In the genomic region with DNA sequence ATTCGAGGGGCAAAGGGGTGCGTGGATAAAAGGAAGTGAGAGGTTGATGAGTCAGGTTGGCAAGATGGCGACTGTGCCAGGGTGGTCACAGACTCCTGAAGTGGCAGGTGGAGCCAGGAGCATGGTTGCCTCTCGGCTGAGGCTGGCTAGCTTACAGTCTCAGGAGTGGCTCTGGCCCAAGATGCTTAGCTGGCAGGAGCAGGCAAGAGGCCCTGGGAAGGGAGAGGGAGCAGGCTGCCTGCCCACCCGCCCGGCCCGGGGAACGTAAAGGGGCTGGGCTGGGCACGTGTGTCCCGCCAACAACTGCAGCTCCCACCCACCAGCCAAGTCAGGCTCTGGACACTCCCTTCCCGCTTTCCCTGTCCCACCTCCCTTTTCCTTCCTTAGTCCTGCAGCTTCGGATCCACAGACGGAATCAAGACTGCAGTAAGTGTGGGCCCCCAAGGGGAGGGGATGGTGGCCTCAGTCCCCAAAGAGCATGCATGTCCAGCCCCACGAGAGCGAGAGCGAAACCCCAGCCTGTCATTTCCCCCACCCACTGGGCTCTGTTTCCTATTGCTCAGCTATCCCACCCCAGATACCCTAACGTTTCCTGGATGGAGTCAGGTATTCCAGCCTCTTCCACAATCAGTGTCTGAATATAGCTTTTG, we compare ENCODE assay signal across 8 mouse cellular contexts. TPM values are rescaled to one million over a fixed set of nuclear protein-coding genes. Genes with fewer than 3 reads are reported as not detected.
DNase-seq lines count a peak whose midpoint lies in the region; ATAC-seq and TF ChIP-seq lines count a peak whose summit lies in the region.

No protein-coding gene starts in this region.

- 0 out of 2 replicates have a peak, but pooled peaks cover 3% of the 10 kb centered on the region for H3K36me3 ChIP-seq in hindbrain, embryonic 14.5 days (replicated peaks; ENCODE audit: control insufficient read depth, insufficient read depth)

- DNase-seq in layer of hippocampus, adult 2 months (ENCODE audit: low spot score in 2 of 2): no peak
- DNase-seq in layer of hippocampus, adult 9-10 months (ENCODE audit: low spot score): no peak
- peak; percentile 27 for DNase-seq in fibroblast of lung, adult 2 months (ENCODE audit: low read depth)
- no peak for DNase-seq in hindbrain, embryonic 14.5 days (ENCODE audit: low spot score)
- DNase-seq in lung, postnatal 25 days (ENCODE audit: low spot score): peak; percentile 54
- DNase-seq in spleen, postnatal 14 days (ENCODE audit: low spot score in 2 of 2): no peak
- no peak for DNase-seq in layer of hippocampus, postnatal 10 days (ENCODE audit: low spot score in 2 of 2)

- 64% methylated on average over 17 of the region's 17 CpGs for WGBS in hindbrain, embryonic 14.5 days

- 0 out of 2 replicates have a peak overlapping the region, but pooled peaks have one; percentile 7 for H3K27ac ChIP-seq in layer of hippocampus, adult 2 months
- no peak overlapping the region for H3K27ac ChIP-seq in hindbrain, embryonic 14.5 days

- H3K4me2 ChIP-seq in hindbrain, embryonic 14.5 days (replicated peaks): 0 out of 2 replicates have a peak overlapping the region, but pooled peaks have one; percentile 67

- H3K27me3 ChIP-seq in hindbrain, embryonic 14.5 days (ENCODE audit: control insufficient read depth, insufficient read depth, low read length): no peaks in the 10 kb centered on the region

- H3K4me1 ChIP-seq in hindbrain, embryonic 14.5 days (replicated peaks; ENCODE audit: control insufficient read depth, insufficient read depth, low read length): peaks cover 28% of the 10 kb centered on the region

- H3K4me3 ChIP-seq in layer of hippocampus, adult 2 months: no peak overlapping the region
- no peak overlapping the region for H3K4me3 ChIP-seq in hindbrain, embryonic 14.5 days (replicated peaks; ENCODE audit: low read length)

- ATAC-seq in hindbrain, embryonic 14.5 days (ENCODE audit: low FRiP score): no peak
- ATAC-seq in monocyte, adult 5-6 weeks (replicated peaks; ENCODE audit: insufficient number of reproducible peaks, low FRiP score, low TSS enrichment, poor library complexity, severe bottlenecking): no peak

- H3K9ac ChIP-seq in hindbrain, embryonic 14.5 days: no peak overlapping the region

- no peak for TF ChIP-seq CTCF in layer of hippocampus, adult 2 months (conservative IDR thresholded peaks at IDR 0.05)

- H3K9me3 ChIP-seq in hindbrain, embryonic 14.5 days (ENCODE audit: control insufficient read depth, low read length): no peaks in the 10 kb centered on the region

RNA-seq across cellular contexts. Expression of gene Mamstr, which starts 1.7 kb away (rescaled TPM):
- 1 to 10 TPM; 1.2 to 4.8 TPM for total RNA-seq in layer of hippocampus, adult 2 months (2021)
- polyA plus RNA-seq in hindbrain, embryonic 14.5 days (2014; fragmentation: Nextera tagmentation; extraction: Ambion mirVana): 3.0 and 3.1 TPM in 2 replicates
- 0.19 TPM in 1 of 3 replicates, not detected in the others for total RNA-seq in monocyte, adult 5-6 weeks (2017)
- 1 to 10 TPM; 1.7 TPM for total RNA-seq in layer of hippocampus, postnatal 10 days (2021)

RNA-seq across cellular contexts. Expression of gene Rasip1, which starts 14.2 kb away (rescaled TPM):
- 1 to 10 TPM; 6.1 to 7.4 TPM for total RNA-seq in layer of hippocampus, adult 2 months (2021)
- 17.2 and 18.3 TPM in 2 replicates for polyA plus RNA-seq in hindbrain, embryonic 14.5 days (2014; fragmentation: Nextera tagmentation; extraction: Ambion mirVana)
- total RNA-seq in monocyte, adult 5-6 weeks (2017): 0.11 to 0.48 TPM in 2 of 3 replicates, not detected in the other
- total RNA-seq in layer of hippocampus, postnatal 10 days (2021): 10 to 100 TPM; 13.9 to 14.5 TPM

RNA-seq across cellular contexts. Expression of gene Izumo1, which starts 19.9 kb away (rescaled TPM):
- total RNA-seq in layer of hippocampus, adult 2 months (2021): not detected
- polyA plus RNA-seq in hindbrain, embryonic 14.5 days (2014; fragmentation: Nextera tagmentation; extraction: Ambion mirVana): not detected in 2 replicates
- total RNA-seq in monocyte, adult 5-6 weeks (2017): not detected in 3 replicates
- not detected for total RNA-seq in layer of hippocampus, postnatal 10 days (2021)

RNA-seq across cellular contexts. Expression of gene Fut1, which starts 24.4 kb away (rescaled TPM):
- not detected for total RNA-seq in layer of hippocampus, adult 2 months (2021)
- polyA plus RNA-seq in hindbrain, embryonic 14.5 days (2014; fragmentation: Nextera tagmentation; extraction: Ambion mirVana): not detected in 2 replicates
- total RNA-seq in monocyte, adult 5-6 weeks (2017): not detected in 3 replicates
- total RNA-seq in layer of hippocampus, postnatal 10 days (2021): under 1 TPM; 0.20 to 0.71 TPM

RNA-seq across cellular contexts. Expression of gene Fut2, which starts 24.7 kb away (rescaled TPM):
- total RNA-seq in layer of hippocampus, adult 2 months (2021): under 1 TPM; 0.13 to 0.25 TPM
- polyA plus RNA-seq in hindbrain, embryonic 14.5 days (2014; fragmentation: Nextera tagmentation; extraction: Ambion mirVana): 0.07 and 0.11 TPM in 2 replicates
- 1.4 TPM in 1 of 3 replicates, not detected in the others for total RNA-seq in monocyte, adult 5-6 weeks (2017)
- under 1 TPM in 1 of 2 experiments, not detected in 1; 0.22 TPM for total RNA-seq in layer of hippocampus, postnatal 10 days (2021)

Comparison
In these comparisons a context has a peak if more than half of its experiments do, and no peak if none do; other contexts are left out.
1. DNase-seq: peak in fibroblast of lung, adult 2 months (single experiment) and lung, postnatal 25 days (single experiment); none in layer of hippocampus, adult 2 months (0 of 2), layer of hippocampus, adult 9-10 months (single experiment), hindbrain, embryonic 14.5 days (single experiment), spleen, postnatal 14 days (0 of 2) and layer of hippocampus, postnatal 10 days (0 of 2).